Mouse (Mus musculus) adrenal gland, adult 2 months (tissue): ENCODE measurements around the gene Ube2r2. TPM values are rescaled to one million over a fixed set of nuclear protein-coding genes. Genes with fewer than 3 reads are reported as not detected.

ENCODE experiments used
- DNase-seq: peaks from one replicate; pipeline ENCODE4 v3.0.0; 2021
- long read RNA-seq: library from polyadenylated mRNA; stranded (forward); transcript quantifications from one replicate; pipeline ENCODE4 v2.0.0, GENCODE M21; 2021
- polyA plus RNA-seq: library from polyadenylated mRNA; depleted of rRNA; stranded (reverse); fragments of >200 nt; gene quantifications from 2 replicates; pipeline ENCODE4 v1.2.3, GENCODE M21; 2012; rRNA removed
- total RNA-seq, 2 experiments: library from RNA; stranded (reverse); gene quantifications; 2 replicates each; pipeline ENCODE4 v1.2.3; 2021

Gene Ube2r2
- total RNA-seq (100 to 1,000 TPM in 1 of 2 experiments, 10 to 100 TPM in 1; 94.6 to 105 TPM), polyA plus RNA-seq (32.7 and 45.5 TPM in 2 replicates)
- long read RNA-seq, transcript Ube2r2-201 (5 exons, 3,600 nt), result major isoform, 125 of 135 reads
- long read RNA-seq, partial matches to known transcripts, result 1 of 135 reads
- long read RNA-seq, other reads (novel, unspliced or antisense), result 8 of 135 reads

GRCm38 (mm10) chr4:41135711-41136453 is at the start of gene Ube2r2:
Gene Ube2r2 (plus strand): TSS chr4:41135743.
- peak; percentile 87 for DNase-seq

- no peak for DNase-seq
Measured at GRCm38 (mm10) chr4:41086947-41087346, 48.6 kb upstream of the Ube2r2 start.

GRCm38 (mm10) chr4:41087459-41088298 is 47.9 kb upstream of the Ube2r2 start:
- DNase-seq, result no peak

GRCm38 (mm10) chr4:41089189-41089588 is 46.4 kb upstream of the Ube2r2 start:
- no peak for DNase-seq

DNA sequence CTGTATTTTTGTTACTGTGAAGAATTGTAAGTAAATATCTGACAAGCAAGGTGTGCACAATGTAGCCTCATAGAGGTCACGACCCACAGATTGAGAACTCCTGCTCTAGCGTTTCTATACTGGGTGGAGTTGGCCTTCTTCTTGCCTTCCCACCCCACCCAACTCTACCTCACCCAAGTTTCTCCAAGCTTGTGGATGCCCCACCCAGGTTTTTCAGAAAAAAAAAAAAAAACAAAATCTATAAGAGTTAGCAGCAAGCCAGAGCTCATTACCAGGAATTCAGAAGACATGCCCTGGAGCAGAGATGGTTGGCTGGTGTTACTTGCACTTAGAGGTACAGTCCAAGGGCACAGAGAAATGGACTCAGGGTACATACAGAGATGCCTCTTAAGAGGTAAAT is 45.8 kb upstream of the Ube2r2 start:
- no peak for DNase-seq

- DNase-seq, result no peak
Measured at GRCm38 (mm10) chr4:41091391-41091790, 44.2 kb upstream of the Ube2r2 start.

- DNase-seq, result no peak
Measured at GRCm38 (mm10) chr4:41092958-41093357, 42.6 kb upstream of the Ube2r2 start.

DNA sequence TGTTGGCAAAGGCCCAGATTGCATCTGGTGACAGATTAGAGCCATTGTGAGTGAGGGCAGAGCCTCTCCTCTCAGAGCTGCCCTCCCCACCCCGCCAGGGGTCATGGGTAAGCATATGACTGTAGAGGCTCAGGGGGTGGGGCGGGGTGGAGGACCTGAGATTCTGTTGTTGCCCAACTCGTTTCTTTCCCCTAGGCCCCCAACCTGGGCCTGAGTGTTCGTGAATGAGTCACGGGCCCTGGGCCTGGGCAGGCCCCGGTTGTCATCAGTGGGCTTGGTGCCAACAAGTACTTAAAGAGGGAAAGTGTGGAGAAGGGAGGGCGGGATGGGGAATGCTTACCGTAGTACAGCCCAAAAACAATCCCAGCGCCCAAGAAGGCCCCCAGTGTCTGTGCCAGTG is 41.2 kb upstream of the Ube2r2 start:
- DNase-seq, result peak; percentile 67

GRCm38 (mm10) chr4:41096169-41096568 is 39.4 kb upstream of the Ube2r2 start:
- DNase-seq, result no peak

DNA sequence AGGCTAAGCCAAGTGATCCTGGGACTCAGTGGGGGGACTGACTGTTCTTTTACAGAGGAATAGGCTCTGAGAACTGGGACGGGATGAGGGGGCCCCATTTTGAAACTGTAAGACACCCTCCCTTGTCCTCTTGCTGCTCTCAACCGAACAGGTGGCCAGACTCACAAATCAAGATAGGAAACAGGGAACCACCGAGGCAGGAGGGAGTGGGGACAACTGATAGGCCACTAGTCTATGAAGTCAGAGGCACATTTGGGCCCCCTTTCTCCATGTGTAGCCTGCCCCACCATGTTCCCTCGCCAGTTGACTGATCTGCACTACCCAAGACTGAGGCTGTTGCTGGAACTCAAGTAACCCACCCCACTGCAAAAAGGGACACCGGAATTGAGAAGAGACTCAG is 38.7 kb upstream of the Ube2r2 start:
- no peak for DNase-seq

- DNase-seq, result no peak
Measured at GRCm38 (mm10) chr4:41097381-41097780, 38.2 kb upstream of the Ube2r2 start.

DNA sequence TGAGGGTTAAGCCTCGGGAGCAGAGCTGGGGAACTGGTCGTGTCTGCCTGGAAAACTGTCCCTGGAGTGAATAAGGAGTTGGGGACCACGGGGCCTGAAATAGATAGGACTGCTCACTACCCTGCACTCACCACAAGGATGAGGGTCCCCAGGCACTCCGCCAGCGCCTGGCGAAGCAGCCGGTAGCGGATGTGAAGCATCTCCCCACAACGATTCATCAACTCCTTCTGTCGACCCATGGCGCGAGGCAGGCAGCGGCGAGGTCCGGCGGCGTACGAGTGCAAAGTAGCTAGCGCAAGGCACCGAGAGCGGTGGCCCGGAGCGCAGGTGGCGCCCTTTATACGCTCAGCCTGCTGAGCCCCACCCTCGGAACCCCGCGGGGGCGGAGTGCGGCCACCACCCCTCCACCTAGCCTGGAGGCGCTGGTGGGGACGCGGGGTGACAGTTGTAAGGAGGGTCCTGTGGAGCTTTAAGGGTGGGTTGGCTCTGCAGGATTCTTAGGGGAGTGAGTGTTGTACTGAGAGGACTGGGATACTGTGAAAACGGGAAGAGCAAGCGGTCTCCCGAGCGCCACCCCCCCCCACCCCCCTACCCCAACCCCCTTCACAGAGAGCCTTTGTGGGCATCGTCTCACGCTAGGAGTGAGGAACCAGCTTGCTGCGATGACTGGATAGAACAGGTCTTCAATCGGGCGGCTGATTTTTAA is 37.5 kb upstream of the Ube2r2 start, which contains the start of gene Aqp3:
Gene Aqp3, minus strand, starts transcription at position 313 of the 706 bp plus-strand sequence.
- peak; percentile 56 for DNase-seq

DNA sequence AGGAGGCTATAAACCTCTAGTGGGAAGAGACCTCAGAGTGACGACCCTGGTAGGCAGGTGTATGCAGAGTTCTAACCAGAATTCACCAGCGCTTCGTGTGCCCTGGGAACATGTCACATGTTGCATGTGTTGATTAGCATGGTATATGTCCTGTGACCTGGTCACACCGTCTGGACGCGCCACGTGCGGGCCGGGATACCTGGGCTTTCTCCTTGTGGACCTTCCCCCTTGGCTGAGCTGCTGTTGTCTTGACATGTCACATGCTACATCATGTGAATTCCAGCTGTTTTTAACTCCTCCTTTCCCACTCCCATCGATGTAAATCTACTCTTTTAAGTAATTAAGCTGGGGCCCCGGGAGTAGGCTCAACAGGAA is 37.0 kb upstream of the Ube2r2 start:
- no peak for DNase-seq

GRCm38 (mm10) chr4:41100986-41101385 is 34.6 kb upstream of the Ube2r2 start:
- DNase-seq, result no peak

- peak; percentile 83 for DNase-seq
Measured at GRCm38 (mm10) chr4:41102901-41103300, 32.6 kb upstream of the Ube2r2 start.

DNA sequence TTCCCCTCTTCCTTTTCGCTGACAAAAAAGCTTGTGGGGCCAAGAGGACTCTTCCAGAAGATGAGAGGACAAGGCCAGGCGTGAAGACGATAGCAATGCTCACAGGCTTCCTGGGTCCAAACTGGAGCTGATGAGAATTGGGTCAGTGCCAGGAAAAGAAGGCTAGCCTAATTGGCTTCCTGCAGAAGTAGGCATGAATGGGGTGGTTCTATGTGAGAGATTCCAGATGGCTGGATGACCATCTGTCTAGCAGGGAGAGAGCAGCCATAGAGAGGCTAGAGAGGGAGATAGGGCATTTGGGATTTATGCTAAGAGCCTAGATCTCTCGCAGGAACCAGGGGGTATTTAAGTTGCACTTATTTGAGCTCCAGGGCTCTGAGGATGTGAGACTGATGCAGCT is 28.1 kb upstream of the Ube2r2 start:
- no peak for DNase-seq

GRCm38 (mm10) chr4:41108717-41109425 is 26.7 kb upstream of the Ube2r2 start:
- DNase-seq, result peak; percentile 54

DNA sequence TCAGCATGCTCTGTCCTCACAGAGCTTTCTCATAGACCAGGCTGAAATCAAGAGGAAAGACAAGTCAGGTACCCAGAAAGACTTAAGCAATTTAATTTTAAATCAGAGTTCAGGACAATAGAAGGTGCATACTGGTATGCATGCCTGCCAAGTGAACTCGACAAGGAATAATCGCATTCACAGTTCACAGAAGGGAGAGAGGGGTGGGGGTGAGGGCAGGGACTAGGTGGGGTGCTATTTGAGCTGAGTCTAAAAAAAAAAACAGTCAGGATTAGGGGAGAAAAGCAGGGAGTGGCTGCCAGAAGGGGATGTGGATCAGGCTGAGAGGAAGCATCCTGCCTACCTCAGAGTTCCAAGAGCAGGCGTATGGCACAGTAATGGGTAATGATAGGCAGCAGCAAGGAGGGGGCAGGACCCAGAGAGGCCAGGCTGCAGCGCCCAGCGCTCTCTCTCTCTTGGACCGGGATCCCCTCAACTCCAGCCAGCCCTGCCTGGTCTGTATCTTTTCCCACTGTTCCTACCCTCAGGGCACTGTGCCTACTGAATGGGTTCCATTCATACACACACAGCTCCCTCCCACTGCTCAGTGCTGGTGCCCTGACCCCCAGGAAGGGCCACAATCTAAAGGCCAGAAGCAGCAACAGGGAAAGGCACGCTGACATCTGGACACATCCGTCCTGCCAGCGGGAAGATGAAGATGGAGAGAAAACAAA is 21.0 kb upstream of the Ube2r2 start:
- DNase-seq, result no peak

- no peak for DNase-seq
Measured at GRCm38 (mm10) chr4:41115074-41115473, 20.5 kb upstream of the Ube2r2 start.

GRCm38 (mm10) chr4:41115793-41116192 is 19.8 kb upstream of the Ube2r2 start:
- DNase-seq, result no peak

DNA sequence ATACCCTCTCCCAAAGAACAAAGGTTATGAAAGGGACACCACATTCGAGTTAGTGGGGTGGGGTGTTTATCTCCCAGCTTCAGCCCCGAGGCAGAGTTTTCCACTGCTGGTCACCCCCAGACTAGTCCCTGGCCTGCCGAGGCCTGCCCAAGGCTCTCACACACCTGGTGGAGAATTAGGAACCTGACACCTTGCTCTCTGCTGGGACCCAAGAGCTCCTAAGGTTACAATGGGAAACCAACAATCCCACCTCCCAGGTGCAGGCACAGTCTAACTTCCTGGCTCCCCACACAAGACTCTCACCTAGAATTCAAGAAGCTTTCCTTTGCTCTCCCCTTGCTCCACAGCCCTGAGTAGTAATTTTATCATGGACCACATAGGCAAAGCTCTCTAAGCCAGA is 18.7 kb upstream of the Ube2r2 start:
- DNase-seq, result no peak
